Mouse (Mus musculus) liver, postnatal 0 days (tissue): Measurements from ENCODE around the gene Trim31.

Experiments
- CTCF ChIP-seq: sonication (generic); IDR thresholded peaks from 2 replicates; pipeline ENCODE4 v1.5.1; 2016; ENCODE audit warnings: antibody characterized with exemption, low read depth
- EP300 ChIP-seq: IDR thresholded peaks from 2 replicates; pipeline ENCODE4 v1.6.1; 2016; ENCODE audit warnings: antibody characterized with exemption, low read depth, mild to moderate bottlenecking

DNA sequence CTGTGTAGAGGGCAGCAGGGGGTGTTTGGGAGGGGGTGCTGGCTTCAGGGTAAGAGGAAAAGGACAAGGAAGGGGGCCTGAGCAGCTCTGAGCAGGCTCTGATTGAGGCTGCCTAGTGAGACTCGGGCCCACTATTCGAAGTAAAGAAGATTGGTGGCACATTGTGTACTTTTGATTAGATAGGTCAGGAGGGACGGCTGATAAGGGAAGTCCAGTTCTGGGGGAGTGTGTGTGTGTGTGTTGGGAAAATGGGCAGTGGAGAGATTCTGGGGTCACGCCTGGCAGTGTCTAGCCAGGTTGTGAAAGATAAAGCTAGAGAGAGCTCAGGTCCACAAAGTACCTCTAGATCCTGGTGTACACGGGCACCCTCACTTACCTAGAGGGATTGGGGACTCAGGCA is 46.3 kb upstream of the Trim31 start:
- TF ChIP-seq CTCF, result no peak
- TF ChIP-seq EP300, result no peak
